Mouse (Mus musculus): ENCODE measurements at regions not wholly inside any gene's neighbourhood (a gene's known extent, or its start where the extent isn't known, plus 50 kb on each side); places are given as distances from the start of the nearest gene placed in this dataset.
A peak's percentile ranks its signal among the peaks of the same experiment; 100 is the strongest.

DNA sequence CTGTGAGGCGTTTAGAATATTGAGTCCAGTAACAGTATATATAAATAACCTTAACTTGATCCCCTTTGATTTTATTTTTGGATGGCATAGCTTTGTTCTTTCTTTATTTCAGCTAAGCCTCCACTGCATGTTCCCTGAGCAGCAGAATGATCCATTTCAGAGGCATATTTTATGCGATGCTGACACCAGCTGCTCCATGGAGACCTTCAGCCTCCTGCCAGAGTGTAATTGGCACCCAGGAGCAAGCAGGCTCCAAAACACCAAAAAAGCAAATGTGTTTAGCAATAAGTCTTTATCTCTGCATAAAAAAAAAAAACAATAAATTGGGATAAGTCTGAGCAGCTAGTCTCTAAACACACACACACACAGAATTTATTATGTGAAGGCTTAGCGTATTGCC, 170.7 kb upstream of the Dkk2 start:
- no peak for DNase-seq
- intact Hi-C loops (cut with DNase I): no loop called here

DNA sequence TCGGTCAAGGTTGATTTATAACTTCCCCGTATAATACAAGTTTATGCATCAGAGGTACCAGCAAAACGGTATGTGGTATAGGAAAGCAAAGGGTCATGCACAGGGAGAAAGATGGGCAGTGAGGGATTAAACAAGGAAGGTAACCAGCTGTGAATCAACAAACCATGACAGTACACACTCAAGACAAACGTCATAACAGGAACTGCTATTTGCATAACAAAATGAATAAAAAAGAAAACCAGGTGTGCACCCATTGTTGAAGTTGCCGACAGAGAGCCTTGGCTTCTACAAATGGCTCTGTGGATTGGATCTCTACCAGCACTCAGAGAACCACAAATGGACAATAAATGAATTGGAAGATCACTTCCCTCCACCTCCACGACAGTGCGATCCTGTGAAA, 170.1 kb upstream of the Dkk2 start:
- DNase-seq: no peak
- intact Hi-C loops (cut with DNase I): no loop called here

DNA sequence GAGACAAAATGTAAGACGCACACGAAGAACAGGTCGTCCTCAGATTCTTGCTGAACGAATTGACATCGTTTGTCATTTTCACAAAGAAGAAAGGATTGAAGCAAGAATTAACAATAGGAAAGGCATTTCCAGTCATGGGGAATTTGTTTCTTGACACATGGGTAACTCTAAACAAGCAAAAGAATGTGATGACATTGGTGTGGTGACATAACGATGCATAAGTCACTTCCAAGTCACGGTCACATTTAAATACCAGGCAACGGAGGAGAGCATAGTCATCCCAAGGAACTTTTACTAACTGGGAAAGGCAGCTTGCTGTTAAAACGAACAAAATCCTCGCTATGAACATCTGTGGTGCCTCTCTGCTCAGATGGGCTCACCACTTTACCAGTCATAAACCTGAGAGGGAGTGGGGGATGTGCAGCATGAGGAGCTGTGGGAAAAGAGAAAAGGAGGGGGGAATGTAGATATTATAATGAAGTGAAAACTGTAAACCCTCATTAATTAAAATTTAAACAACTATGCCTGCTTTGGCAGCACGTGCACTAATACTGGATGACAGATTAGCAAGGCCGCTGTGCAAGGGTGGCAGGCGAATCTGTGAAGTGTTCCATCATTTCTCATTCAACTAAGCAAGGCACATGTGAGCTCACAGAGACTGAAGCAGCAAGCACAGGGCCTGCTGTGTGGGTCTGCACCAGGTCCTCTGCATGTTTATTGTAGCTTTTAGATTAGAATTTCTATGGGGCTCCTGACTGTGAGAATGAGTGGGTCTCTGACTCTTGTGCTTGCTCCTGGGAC, 167.2 kb upstream of the Dkk2 start:
- no peak for DNase-seq
- intact Hi-C loops (cut with DNase I): no loop called here

DNA sequence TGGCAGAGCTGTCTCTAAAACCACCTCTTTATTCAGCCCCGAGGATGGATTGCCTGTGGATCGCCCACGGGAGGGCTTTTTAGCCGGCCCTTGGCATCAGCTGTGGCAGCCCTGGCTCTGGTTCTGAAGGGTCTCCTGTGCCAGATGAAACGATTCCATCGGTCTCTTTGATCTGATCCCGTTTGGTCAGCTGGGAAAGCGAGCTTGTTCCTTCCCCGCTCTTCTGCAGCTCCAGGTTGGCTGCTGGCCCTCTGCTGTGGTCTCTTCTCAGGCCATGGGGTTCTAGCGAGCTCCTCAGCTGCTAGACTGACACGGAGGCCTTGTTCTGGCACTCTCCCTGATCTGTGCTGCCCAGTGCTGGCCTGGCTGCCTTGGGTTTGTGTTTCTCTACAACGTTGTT, 165.6 kb upstream of the Dkk2 start:
- intact Hi-C loops (cut with DNase I): no loop called here
- peak; percentile 47 to 49 for DNase-seq

DNA sequence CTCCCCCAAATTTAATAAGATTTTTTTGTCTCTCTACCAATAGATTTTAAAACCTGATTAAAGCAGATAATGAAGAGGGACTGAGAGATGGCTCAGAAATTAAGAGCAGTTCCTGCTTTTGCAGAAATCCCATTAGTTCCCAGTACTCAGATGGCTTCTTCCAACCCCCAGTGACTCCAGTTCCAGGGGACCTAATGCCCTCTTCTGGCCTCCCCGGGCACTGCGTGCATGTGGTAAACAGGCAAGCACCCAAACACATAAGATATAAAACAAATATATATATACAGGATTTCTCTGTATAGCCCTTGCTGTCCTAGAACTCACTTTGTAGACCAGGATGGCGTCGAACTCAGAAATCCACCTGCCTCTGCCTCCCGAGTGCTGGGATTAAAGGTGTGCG, 163.9 kb upstream of the Dkk2 start:
- intact Hi-C loops (cut with DNase I): no loop called here
- no peak for DNase-seq

DNA sequence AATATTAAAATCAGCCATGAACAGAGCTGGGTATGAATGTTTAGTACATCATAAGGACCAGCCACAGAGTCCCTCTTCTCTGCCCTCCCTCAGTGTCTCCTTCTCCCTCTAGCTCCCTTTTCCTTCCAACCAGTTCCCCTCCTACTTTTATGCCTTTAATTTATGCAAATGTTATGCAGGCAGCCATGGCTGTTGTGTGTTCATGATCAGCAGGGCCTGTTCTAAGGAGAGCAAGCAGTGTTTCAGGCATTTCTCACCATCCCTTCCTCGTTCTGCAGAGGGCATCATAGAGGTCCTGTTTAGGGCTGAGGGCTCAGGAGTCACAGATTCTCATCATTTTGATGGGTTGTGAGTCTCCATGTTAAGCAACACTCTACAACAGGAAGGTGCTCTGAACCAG, 162.4 kb upstream of the Dkk2 start:
- no peak for DNase-seq
- intact Hi-C loops (cut with DNase I): no loop called here

DNA sequence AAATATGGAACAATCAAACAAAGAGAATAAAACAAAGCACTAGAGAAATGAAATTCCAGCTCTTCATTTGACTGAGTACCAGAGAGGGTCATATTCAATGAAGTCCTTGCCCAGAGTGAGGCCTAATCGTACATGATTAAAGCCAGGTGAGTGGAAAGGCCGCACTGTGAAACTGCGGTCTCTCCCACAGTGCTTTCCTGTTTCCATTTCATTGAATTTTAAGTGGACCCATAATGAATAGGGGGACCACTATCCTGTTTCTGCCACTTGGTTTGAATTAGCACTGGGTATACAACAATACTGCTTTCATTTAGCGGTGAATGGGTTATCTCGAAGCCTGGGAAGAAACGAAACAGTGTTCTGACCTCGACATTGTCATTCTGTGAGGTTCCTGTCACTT, 144.2 kb upstream of the Dkk2 start:
- no peak for DNase-seq
- intact Hi-C loops (cut with DNase I): no loop called here

DNA sequence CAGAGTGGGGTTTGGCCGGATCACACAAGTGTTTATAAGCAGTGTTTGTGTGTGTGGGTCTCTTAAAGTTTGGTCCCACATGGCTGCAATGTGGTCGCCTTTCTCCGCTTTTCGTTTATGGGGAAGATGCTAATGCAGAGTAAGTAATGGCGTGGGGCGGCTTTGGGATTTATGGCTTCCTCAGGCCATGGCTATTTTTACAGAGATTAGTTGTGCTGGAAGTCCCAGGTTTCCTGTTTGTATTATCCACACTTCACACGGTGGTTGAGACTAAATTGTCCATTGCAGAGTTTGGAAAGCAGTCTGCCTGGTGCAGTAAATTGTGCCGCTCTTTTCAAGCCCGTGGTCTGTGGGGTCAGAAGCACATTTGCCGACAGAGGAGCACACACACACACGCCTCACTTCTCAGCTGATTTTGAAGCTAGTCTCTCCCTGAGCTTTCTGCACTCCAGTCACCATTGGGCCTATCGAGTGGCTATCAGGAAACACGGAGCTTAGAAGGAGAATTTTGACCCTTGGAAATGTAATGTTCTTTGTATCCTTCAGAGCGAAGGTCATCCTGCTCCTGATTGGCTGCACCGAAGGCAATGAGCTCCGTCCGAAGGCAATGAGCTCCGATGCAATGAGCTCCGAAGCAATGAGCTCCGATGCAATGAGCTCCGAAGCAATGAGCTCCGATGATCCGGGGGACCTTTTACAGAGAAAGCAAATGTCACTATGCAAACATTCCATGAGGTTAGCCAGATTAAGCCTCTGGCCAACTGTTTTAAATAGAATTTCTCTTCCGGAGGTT, 142.9 kb upstream of the Dkk2 start:
- intact Hi-C loops (cut with DNase I): no loop called here
- DNase-seq: no peak

DNA sequence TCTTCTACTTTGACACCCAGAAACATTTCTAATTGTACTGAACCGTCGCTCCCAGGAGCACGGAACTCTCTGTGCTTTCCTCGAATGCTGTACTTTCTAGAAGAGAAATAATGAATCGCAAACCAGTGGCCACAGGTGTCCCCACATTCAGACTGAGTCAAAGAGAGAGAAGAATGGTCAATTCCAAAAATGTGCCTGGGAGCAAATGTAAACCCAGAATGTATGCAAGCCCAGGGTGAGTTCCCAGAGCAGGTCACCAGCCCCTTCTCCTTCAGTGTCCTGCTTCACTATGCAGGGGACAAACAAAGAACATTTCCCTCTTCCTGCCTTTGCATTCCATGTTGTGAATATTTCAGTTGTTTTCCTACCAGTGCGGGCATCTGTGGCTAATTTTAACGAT, 141.7 kb upstream of the Dkk2 start:
- no peak for DNase-seq
- intact Hi-C loops (cut with DNase I): no loop called here

DNA sequence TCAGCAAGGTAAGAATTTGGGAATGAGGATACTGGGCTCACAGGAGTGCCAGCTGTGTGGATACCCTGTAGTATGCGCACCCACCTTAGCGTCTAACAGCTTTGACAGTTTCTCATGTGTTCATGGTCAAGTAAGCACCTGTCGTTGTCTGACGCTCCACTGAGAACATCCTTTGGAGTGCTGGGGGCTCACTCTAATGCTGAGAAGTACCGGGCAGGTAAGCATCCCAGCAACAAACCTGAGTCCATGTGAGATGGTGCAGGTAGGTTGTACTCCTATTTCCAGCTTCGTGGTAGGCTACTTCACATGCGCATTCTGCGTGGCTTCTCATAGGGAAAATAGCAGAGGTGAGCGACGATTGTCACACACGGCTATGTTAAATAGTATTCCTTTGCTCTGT, 129.3 kb upstream of the Dkk2 start:
- DNase-seq: no peak
- intact Hi-C loops (cut with DNase I): no loop called here

DNA sequence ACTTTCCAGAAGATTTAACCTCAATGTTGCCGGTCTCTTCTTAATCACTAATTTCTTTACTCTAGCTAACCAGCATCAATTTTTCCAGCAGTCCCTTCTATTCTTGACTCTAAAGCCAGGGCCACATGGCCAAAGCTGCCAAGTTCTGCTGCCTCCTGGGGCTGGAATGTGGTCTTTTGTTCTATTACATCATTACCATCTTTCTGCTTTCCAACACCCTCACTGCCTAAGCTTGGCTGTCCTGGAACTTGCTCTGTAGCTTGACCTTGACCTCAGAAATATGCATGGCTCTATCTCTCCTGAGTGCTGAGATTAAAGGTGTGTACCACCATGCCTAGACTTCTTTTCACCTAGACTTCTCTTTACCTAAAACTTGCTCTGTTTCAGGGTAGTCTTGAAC, 124.5 kb upstream of the Dkk2 start:
- DNase-seq: no peak
- intact Hi-C loops (cut with DNase I): no loop called here

DNA sequence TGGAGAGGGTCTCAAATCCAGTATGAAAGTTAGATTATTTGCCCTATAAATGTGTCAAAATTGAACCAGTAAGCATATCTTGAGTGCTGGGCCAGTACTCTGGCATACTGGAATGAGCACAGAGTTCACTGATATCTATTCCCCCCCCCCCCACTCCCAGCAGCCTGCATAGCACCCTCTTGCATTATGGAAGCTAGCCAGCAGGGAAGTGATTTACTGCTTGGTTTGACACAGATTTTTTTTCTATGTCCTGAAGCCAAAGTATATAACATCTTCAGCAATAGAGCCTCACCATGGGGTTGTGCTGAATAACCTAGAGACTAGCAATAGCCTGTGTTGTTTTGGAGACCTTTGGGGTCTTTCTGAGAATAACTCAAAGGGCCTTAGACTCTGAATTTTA, 123.5 kb upstream of the Dkk2 start:
- no peak for DNase-seq
- intact Hi-C loops (cut with DNase I): no loop called here

DNA sequence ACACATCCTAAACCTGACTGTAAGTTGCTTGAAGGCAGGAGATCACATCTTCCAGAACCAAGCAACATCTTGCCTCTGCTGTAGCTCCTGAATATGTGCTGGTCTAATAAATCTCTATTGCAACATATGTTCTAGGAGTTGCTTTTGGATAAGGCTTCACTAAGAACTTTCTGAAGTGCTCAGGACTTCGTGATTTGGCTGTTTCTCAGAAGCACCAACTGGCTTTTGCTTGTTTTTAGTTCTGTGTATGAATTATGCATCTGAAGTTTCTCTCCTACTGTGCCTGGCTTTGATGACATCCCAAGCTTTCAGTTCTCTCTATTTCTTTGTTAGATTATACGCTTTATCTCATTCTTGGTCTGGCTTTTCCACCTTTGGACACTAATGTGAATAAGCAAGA, 122.2 kb upstream of the Dkk2 start:
- no peak for DNase-seq
- intact Hi-C loops (cut with DNase I): no loop called here

DNA sequence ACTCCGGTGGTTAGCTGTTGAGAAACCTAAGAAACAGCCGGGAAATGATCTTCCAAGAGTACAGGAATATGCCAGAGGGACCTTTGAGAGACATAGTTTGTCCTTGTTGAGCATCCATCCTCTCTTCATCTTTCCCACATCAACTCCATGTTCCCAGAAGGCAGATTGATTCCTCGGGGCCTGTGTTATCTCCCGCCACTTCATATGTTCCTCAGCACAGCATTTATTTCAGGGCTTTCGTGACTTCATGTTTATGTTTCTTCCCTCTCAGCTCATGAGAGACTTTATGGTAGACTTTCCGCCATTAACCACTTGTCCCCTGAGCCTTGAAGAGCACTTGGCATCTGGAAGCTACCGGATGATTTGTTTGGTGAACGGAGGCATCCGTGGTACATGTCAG, 120.1 kb upstream of the Dkk2 start:
- intact Hi-C loops (cut with DNase I): no loop called here
- DNase-seq: no peak

DNA sequence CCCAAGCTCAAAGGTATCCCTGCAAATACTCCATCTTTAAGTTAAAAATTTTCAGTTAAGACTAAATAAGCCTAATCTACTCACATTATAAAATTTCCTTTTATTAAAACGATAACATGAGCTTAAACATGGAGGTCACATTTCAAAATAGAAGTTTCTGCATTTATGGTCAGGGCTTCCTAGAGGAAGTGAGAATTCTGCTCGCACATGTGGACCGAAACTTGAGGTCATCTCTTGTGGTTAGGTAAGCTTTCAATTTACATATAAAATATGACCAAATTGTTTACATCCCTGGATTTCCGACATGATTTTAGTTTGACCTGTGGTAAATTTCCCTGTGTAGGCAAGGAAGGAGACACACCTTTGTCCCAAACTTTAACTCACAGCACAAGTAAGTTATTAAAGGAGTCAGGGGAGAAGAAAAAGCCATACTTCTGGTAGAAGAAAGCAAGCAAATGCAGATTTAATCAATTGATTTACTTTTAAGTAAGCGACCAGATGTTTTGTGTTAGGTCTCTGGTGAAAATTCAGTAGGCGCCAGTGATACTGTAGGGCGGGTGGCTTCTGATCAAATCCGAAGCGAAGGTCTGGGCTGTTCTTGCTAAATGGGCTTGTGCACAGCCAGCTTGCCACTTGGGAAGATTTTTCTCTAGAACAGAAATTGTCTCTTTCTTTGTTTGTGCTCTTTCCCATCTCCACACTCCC, 119.5 kb upstream of the Dkk2 start:
- no peak for DNase-seq
- intact Hi-C loops (cut with DNase I): no loop called here

DNA sequence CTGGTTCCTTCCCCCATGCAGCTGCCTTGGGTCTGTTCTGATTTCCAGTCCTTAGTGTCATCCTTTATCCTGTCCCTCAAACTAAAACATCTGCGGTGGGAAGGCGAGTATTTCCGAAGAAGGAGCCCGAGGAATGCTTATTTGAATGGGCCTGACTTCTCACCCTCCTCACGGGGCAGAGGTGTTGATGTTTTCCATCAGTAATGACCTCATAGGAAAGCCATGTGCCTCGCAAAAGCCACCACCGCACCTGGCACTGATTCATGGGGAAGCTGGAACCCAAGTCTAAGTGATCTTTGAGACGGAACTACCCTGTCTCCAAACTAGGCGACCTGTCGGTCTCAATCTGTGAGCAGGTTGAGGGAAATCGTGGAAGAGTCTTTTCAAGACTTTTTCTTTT, 117.8 kb upstream of the Dkk2 start:
- DNase-seq: no peak
- intact Hi-C loops (cut with DNase I): no loop called here

DNA sequence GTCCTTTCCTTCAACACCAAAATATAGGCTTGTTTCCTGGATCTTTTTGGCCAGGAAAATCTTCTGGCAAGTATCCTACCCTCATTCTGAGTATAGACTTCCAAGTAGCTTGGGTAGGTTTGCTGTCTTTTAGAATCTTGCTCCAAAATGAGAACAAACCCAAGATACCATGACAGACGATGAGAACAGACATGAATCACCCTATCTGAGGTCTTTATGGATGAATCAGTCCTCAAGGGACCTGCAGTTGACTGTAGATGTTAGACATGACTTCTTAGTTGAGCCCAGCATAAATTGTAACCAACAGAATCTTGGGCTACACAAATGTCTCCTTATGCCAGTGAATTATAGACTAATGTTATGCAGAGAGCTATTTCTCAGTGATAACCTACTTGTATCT, 114.3 kb upstream of the Dkk2 start:
- intact Hi-C loops (cut with DNase I): loop anchor here (10.0 kb wide), 1 partner anchor 734 kb away; no protein-coding TSS in a partner anchor
- DNase-seq: no peak

DNA sequence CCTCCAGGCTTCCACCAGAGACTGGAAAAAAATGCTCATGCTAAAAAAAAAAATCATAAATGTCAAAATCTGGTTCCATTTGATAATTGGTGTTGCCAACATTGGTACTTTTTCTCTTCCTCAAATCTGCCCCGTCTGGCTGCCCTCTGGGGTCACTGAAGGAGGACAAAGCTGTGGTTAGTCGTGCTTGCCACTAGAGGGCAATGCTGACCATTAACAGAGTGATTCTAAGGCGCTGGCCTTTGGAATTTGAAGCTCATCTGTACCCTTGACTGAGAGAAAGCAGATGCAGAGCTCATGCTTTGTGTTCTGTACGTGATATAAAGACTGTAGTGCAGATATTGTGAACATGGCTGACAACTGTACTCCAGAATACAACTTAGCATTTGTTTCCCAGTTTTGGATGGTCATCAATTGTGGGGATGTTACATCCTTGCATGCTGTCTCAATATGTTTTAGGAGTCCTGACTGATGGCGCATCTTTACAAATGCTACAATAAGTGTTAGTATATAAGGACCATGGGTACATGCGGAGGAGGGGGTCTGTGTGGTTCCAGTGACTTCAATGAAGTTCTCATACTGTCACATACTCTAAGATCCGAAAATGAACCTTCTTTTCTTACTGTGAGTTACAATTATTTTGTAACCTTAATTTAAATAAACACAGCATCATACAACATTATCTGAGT, 109.0 kb upstream of the Dkk2 start:
- DNase-seq: peak in 1 of 2 experiments; percentile 22
- intact Hi-C loops (cut with DNase I): loop anchor here (10.0 kb wide), 1 partner anchor 729 kb away; no protein-coding TSS in a partner anchor

DNA sequence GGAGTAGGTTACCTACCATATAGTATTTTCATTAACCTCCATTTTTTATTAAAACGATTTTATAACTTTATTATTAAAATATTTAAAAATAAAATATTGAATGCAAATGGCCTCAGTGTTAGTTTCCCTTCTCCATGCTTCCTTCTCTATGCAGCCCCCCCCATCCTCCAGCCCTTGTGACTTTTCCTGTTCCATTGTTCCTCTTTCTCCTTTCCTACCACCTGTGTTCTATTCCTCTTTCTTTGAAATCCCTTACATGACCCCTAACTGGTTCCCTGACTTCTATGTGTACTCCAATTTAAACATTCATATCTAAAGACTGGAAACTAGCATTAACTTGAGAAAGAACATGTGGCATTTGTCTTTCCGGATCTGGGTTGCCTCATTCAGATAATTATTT, 101.8 kb upstream of the Dkk2 start:
- DNase-seq: no peak
- intact Hi-C loops (cut with DNase I): no loop called here

DNA sequence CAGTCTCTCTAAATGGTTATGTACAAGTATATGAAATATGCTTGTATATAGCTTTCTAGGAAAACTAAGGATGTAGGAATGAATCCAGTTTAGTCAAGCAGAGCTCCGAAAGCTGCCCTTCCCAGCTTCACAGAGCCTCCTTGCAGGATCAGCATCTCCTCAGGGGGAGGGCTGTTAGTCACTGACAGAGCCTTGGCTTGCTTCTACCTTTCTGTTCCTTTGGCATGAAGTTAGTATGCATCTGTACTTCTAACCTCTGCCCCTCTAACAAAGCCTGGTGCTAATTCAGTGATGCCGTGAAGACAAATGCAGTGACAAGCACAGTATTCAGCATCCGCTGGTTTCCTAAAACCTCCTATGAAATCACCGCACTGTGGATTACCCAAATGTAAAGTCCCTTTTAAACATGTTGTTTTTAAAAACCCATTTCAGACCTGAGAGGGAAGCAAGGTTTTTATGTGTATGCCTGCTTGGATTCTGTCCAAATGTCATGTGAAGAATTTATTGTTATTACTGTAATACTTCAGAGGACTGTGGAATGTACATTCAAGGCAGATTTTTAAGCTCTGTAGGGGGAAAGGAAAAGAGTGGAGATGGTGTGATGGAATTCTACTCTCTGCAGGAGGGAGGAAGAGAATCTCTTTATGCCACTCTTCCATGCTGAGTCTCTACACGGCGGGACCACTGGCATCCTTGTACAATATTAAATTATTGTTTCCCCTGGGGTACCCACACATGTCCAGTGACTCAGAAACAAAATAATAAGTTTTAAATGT, 86.1 kb upstream of the Dkk2 start:
- intact Hi-C loops (cut with DNase I): no loop called here
- DNase-seq: no peak

All from gastrocnemius, postnatal 36 days (tissue).